Mouse (Mus musculus) cerebellum, postnatal 4 days (tissue): Measurements from ENCODE around the gene As3mt.

Experiments used
- DNase-seq, 2 experiments: peaks; one replicate each; pipeline ENCODE4 v3.0.0; 2022; ENCODE audit warnings: low spot score in 2 of 2, mixed read lengths in 1 of 2

The As3mt gene

GRCm38 (mm10) chr19:46785633-46786032 lies 78.4 kb downstream of the As3mt start:
- no peak for DNase-seq

DNA sequence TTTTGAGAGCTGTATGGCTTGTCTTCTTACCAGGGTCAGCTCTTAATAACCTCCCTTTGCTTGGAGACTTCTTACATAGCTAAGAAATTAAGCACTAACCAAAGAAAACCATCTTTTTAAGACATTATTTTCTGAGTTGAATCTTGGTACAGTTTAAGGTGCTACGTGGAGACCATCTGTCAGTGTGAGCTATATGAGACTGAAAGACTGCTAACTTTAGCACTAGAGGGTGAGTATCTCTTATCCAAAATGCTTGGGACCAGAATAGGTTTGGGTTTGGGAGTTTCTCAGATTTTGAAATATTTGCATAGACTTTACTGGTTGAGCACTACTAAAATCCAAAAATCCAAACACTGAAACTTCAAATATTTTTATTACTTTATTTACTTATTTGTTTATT lies 82.5 kb downstream of the As3mt start:
- DNase-seq = no peak
